Mouse (Mus musculus): ENCODE results near the gene Tmem82.

Tmem82 gene

DNA sequence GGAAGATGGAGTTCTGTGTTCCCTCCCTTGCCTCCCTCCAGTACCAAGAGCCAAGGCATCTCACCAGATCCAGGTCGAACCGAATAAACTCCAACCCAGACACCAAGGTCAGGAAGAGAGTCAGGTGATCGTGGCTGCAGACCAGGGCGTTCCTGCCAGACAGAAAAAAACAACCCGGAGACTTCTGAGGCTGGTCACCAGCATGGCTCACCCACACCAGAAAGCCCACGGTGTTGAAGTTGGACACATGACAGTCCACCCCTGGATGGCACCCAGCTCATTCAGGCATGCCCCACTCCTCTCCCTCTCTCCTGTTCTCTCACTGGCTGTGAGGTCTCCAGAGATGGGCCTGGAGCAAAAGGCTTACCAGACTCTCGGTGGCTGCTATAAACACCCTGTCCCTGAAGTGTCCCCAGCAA, 22.9 kb upstream of the Tmem82 start:
- no peak for DNase-seq (ENCODE audit: low read depth, low spot score)

- no peak for DNase-seq (ENCODE audit: low read depth, low spot score)
Measured at GRCm38 (mm10) chr4:141639474-141639873, 21.0 kb upstream of the Tmem82 start.

GRCm38 (mm10) chr4:141636693-141637092, 18.3 kb upstream of the Tmem82 start:
- DNase-seq (ENCODE audit: low read depth, low spot score): no peak

DNA sequence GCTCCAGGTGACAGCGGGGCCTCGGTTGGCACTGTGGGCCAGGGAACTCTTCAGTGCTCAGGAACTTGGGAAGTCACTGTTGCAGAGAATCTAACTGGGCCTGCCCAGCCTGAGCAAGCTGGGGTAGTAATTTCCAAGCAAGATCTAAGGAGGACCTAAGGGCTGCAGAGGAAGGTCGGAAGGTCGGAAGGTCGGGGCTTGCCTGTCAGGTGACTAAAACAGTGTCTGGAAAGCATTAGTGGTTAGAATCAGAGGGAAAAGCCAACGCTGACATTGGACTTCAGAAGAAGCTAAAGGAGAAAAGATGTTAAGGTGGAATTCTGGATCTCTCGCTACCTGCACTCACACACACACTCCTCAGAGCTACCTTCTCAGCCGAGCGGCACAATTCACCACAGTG, 17.6 kb upstream of the Tmem82 start:
- DNase-seq (ENCODE audit: low read depth, low spot score): no peak

DNA sequence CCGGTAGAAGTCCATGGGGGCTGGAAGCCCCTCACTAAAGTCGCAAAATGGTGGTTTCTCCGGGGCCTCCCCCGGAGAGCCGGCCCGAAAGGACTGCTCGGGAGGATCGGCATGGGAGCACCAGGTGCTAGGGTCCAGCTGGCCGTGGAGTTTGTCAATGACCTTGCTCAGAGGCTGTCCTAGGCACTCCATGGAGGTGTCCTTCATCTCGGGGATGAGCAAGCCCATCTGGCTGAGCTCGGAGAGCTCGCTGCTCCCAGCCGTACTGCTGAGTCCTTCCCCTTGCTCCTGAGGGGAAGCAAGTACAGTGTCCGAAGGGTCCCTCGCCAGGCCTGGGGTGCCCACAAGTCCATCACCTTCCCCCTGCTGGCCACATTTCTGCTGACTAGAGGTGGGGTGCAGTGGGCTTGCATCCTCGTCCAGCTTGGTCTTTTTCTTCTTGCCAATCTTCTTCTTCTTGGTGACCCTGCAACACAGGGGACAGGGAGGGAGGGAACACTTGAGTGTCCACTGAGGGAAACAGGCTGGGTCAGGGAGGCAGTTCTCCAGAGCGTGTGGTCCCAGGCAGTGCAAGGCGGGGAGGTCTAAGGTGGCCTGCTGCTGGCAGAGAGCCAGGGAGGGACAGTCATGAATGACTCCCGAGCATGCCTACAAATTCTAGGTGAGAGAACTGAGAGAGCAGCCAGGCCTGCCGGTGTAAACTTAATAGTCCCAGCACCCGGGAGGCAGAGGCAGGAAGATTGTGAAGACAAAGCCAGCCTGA, 13.9 kb upstream of the Tmem82 start:
- DNase-seq (ENCODE audit: low read depth, low spot score): no peak

- no peak for DNase-seq (ENCODE audit: low read depth, low spot score)
Measured at GRCm38 (mm10) chr4:141631250-141631649, 12.8 kb upstream of the Tmem82 start.

DNA sequence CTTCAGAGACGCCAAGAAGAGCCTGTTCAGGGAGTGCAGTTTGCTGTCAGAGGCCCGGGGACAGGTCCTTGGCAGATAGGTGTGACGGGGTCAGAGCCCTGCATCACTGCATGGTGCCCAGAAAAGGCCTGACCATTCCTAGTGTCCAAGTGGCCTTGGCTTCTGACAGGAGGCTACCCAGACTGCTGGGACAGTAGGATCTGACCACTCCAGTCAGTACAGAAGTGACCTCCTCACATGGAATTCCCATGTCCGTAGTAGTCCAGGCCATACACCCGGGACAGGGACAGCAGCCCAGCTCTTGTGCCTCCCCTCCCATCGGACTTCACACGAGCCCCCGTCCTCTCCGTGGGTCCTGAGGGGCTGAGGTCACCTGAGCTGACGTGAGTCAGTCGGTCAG, 11.6 kb upstream of the Tmem82 start:
- no peak for DNase-seq (ENCODE audit: low read depth, low spot score)

GRCm38 (mm10) chr4:141628661-141629060, 10.2 kb upstream of the Tmem82 start:
- DNase-seq (ENCODE audit: low read depth, low spot score): no peak

- DNase-seq (ENCODE audit: low read depth, low spot score): no peak
Measured at GRCm38 (mm10) chr4:141627502-141627901, 9.1 kb upstream of the Tmem82 start.

DNA sequence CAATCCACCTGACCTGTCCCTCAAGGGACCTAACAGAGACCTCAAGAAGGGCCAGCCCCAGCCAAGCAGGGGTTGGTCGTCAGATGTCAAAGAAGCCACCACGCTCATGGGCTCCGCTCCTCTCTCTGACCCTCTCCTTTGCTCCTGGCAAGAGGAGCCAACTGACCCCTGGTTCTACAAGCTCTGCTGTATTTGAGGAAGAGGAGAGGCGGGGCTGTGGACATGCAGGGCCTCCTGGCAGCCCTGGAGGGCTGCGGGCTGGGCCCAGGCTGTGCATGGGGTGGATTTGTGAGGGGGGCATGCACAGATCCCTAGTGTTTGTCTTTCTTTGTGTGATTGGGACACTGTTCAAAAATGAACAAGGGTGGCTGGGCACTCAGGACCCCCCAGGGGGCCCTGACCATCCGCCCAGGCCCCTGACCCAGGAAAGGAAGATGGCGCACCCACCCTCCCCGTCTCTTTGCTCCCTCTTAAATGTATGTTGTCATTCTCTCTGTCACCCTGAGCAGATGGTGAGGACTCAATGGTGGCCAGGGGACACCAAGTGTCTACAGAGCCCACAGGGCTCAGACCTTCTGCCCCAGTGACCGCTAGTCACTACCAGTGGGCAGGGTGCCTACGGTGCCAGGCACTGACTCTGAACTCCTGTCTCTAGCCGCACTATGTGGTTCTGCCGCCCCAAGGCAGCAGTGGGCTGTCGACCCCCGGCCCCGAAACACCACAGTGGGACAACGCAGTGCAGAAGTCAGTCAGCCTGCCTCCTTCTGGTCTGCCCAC, 7.5 kb upstream of the Tmem82 start:
- DNase-seq (ENCODE audit: low read depth, low spot score): no peak

- DNase-seq (ENCODE audit: low read depth, low spot score): no peak
Measured at GRCm38 (mm10) chr4:141624983-141625773, 6.7 kb upstream of the Tmem82 start.

- no peak for DNase-seq (ENCODE audit: low read depth, low spot score)
Measured at GRCm38 (mm10) chr4:141624134-141624533, 5.7 kb upstream of the Tmem82 start.

DNA sequence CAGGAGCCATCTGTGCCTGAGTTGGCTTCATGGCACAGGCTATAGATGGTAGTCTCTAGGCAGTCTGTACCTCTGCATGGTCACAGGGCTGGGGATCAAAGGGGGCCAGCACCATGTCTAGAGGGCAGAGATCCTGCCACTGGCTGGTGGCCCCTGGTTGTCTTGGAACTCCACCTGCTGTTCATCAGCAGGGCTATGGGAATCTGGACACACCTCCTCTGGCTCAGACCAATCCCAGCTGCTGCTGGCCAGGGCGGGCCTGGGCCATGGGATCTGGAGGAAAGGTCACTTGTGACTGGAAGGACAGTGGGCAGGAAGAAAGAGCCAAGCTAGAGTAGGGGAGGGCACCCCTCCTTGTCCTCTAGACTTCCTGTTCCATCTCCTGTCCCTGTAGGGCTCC, 5.2 kb upstream of the Tmem82 start, which contains the start of gene Slc25a34:
TSS of gene Slc25a34 (minus strand) at position 156 of the 400 bp plus-strand sequence.
- no peak for DNase-seq (ENCODE audit: low read depth, low spot score)

DNA sequence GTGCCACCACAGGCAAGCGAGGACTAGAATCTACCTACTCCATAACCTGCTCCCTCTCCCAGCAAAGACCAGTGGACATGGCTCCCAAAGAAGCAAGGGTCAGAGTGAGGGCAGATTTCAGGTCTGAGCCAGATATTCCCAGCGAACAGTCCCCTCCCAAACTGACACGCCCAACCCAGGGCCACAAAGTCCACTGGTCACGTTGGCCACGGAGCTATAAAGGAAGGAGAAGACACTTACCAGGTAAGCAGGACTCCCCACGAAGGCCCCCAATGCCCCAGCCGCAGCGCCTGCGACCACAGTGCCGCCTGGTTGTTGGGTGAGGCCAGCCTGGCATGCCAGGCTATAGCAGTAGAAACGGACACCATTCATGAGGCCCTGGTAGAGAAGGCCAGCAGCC, 4.6 kb upstream of the Tmem82 start:
- no peak for DNase-seq (ENCODE audit: low read depth, low spot score)

DNA sequence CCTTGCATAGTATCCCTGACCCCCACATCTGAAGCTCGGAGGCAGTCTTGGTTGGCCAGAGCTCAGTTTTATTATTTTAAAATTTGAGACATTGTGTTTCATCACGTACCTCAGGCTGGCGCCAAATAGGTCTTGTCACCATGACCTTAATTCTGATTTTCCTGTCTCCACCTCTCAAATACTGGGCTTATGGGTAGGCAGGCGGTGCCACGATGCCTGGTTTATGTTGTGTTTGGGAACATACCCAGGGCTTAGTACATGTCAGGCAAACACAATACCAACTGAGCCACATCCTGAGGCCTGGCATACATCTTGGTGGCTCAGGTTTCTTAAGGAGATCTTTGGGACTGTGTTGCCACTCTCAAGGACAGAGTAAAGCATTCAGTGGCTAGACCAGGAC, 4.1 kb upstream of the Tmem82 start:
- DNase-seq (ENCODE audit: low read depth, low spot score): no peak

DNA sequence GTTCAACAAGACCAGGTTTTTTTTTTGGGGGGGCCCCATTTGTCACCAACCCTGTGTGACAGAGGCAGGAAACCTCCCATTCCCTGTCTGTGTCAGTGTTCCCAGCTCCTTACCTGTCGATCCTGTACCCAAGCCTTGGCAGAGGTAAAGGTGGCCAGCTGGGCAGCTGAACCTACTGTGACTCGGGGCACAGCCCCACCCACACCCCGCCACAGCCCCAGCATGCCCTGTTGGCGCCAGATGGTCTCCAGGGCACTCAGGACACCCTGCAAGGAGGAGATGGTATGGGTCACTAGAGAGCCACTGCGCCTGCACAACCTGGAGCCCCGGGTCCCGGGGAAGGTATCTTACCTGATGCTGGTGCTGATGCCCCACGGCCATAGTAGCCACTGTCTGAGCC, 3.7 kb upstream of the Tmem82 start:
- no peak for DNase-seq (ENCODE audit: low read depth, low spot score)

GRCm38 (mm10) chr4:141621297-141621696, 2.9 kb upstream of the Tmem82 start:
- DNase-seq (ENCODE audit: low read depth, low spot score): no peak

DNA sequence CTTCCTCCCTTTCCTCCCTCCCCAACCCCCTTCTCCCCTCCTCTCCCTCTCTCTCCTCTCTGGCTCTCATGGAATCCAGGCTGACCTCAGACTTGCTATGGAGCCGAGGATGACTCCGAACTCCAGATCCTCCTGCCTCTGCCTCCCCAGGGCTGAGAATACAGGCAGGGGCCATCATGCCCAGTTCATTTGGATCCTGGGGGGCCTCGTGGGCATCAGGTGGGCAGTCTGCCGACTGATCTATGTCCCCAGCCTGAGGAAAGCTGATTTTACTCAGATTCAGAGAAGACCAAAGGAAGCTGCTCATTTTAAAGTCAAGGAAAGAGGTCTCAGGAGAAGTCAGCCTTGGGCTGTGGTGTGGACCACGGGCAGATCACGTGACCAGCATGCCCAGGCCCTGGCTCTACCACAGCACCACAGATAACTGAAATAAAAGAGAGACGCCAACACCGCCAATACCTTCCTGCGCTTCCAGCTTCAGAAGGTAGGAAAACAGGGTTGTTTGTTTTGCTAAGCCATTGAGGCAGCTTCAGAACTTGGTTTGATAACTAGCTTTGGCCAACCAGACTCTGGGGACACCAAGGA, 958 bp upstream of the Tmem82 start:
- no peak for DNase-seq (ENCODE audit: low read depth, low spot score)

DNA sequence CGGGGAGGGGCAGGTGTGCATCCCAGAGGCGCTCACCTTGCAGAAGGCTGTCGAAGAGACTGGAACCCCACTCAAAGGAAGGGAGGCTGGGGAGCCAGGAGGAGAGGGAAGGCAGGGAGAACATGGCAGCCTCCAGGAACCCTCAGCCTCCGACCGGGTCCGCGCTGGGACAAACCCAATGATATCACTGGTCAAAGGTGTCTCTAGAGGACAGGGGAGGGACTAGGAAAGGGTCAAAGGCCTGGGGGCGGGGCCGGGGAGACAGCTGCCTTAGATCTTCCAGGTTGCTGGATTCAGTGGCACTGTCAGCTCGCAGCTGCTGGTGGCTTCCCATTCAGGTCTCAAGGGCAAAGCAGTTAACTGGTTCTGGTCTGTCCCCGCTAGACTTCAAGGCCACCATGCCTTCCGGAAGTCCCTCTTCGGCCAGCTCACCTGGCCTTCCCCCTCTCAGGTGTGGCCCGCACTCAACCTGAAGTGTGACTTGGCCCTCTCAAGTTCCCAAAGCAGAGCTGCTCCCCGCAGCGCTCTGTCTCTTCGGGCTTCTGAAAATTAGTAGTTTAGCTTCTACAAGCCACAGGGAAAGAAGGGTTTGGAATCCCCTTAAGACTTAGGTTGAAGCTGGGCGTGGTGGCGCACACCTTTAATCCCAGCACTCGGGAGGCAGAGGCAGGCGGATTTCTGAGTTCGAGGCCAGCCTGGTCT, 419 bp downstream of the Tmem82 start:
- no peak for DNase-seq (ENCODE audit: low read depth, low spot score)

- peak; percentile 62 for DNase-seq (ENCODE audit: low read depth, low spot score)
Measured at GRCm38 (mm10) chr4:141617299-141617698, 1.1 kb downstream of the Tmem82 start.

DNA sequence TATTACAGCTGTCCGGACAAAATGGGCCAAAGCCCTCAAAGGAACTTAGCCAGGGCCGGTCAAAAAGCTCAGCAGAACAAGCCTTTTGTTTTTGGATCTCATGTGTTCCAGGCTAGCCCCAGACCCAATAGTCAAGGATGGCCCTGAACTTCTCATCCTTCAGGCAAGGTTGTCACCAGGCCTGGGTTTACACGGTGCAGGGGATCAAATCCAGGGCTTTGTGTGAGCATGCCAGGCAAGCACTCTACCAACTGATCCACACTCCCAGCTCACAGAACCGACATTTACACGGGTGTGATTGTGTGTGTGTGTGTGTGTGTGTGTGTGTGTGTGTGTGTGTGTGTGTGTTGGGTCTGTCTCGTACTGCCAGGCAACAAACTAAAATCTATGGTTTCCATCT, 1.6 kb downstream of the Tmem82 start:
- DNase-seq (ENCODE audit: low read depth, low spot score): no peak
